Mouse (Mus musculus): ENCODE results near the gene Tmem69. TPM values are rescaled to one million over a fixed set of nuclear protein-coding genes. Genes with fewer than 3 reads are reported as not detected.

Gene Tmem69
- 38.1 and 40.9 TPM in 2 replicates for polyA plus RNA-seq (2014; fragmentation: Nextera tagmentation; extraction: Ambion mirVana)

DNA sequence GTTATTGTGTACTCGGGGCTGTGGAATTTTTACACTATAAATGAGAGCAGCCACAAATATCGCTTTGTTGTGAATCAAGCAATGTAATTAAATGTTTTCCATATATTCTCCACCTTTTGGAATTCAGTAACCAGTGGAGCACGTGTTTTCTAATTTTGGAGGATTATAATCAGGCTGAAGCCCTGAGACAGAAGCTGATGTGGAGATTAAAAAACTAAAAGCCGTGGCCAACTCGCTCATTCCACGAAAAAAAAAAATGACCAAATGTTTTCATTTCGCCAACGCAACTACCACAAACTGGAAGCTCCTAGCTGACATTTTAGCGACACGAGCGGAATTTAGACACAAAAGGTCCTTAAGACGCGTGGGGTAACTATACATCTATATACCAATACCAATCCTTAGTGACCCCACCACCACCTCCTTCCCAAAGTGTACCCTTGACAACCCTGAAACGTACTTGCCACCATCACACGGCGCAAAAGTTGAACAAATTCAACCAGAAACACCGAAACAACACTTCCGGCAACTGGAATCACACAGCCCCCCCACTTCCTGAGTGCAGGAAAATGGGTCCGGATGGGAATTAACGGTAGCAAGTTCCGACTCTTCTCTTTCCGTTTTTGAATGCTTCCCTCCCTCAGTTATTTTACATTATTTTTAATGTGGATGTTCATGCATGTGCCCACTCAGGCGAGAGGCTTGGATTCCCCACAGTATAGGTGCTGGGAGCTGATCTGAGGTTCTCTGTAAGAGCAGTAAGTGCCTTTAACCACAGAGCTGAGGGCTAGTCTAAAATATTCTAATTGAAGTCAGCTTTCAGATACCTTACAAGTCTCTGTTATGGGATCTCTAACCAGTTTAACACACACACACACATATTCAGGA is at the start of gene Tmem69:
Tmem69 (minus strand) TSS at position 524 of the 888 bp plus-strand sequence.
- no peaks in the 10 kb centered on the region for H3K9me3 ChIP-seq (ENCODE audit: control insufficient read depth, low read length)
- no peak for ATAC-seq (ENCODE audit: low FRiP score)

GRCm38 (mm10) chr4:116596978-116597881 is 41.5 kb upstream of the Tmem69 start:
- peak; percentile 94 for ATAC-seq (ENCODE audit: low FRiP score)
- no peaks in the 10 kb centered on the region for H3K9me3 ChIP-seq (ENCODE audit: control insufficient read depth, low read length)
- H3K27ac ChIP-seq (ENCODE audit: low read depth, low read length) = peak overlapping the region; percentile 48; the same call in 1 of the 2 replicates
- peak; percentile 96 for DNase-seq (ENCODE audit: low spot score, missing footprints)
- under 1% methylated on average over 50 of the region's 50 CpGs for WGBS
- H3K9ac ChIP-seq (ENCODE audit: low read length) = peak overlapping the region; percentile 75
- H3K4me3 ChIP-seq (ENCODE audit: low read depth, low read length) = peak overlapping the region; percentile 60
- H3K4me2 ChIP-seq = peak overlapping the region; percentile 87
- peaks cover 14% of the 10 kb centered on the region; the same call in 1 of the 2 replicates for H3K36me3 ChIP-seq (ENCODE audit: control insufficient read depth, insufficient read depth, low read length)
- peaks cover 15% of the 10 kb centered on the region for H3K4me1 ChIP-seq (ENCODE audit: control insufficient read depth, insufficient read depth, low read length)
- no peaks in the 10 kb centered on the region for H3K27me3 ChIP-seq (ENCODE audit: control insufficient read depth, insufficient read depth, low read length)

More for the DNA sequence above, at the start of gene Tmem69:
- Histone ChIP-seq H3K36me3 (ENCODE audit: control insufficient read depth, insufficient read depth, low read length) (peaks cover 4% of the 10 kb centered on the region; the same call in 1 of the 2 replicates), H3K4me2 (peak within 1 kb of the TSS; percentile 54), H3K9ac (ENCODE audit: low read length) (peak within 1 kb of the TSS; percentile 71), H3K27me3 (ENCODE audit: control insufficient read depth, insufficient read depth, low read length) (no peaks in the 10 kb centered on the region), H3K27ac (ENCODE audit: low read depth, low read length) (peak within 1 kb of the TSS; percentile 72), H3K4me3 (ENCODE audit: low read depth, low read length) (peak within 1 kb of the TSS; percentile 60), H3K4me1 (ENCODE audit: control insufficient read depth, insufficient read depth, low read length) (peaks cover 2% of the 10 kb centered on the region; the same call in 1 of the 2 replicates)
- peak; percentile 98 for DNase-seq (ENCODE audit: low spot score, missing footprints)
- 3% methylated on average over 23 of the region's 23 CpGs for WGBS

DNA sequence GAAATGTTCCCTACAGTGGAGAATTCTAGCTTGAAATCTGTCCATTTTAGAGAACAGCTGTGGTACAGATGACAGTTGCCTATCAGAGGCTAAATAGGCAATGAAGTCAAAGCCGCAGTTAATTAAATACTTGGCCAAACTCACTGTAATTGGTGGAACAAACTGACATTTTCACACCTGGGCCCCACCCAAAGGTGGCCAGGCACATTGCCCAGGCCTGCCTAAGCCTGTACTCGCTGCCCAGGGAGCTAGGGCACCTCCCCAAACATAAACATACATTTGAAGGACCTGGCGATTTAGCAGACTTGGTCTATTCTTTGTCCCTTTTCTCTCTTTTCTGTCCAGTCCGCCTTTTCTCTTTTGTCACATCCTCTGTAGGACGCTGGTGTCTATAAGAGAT is 40.6 kb upstream of the Tmem69 start, which contains the start of gene Ccdc17:
Ccdc17 (plus strand) TSS at position 276 of the 400 bp plus-strand sequence.
- Histone ChIP-seq H3K4me1 (ENCODE audit: control insufficient read depth, insufficient read depth, low read length) (peaks cover 15% of the 10 kb centered on the region), H3K4me2 (peak within 1 kb of the TSS; percentile 87), H3K36me3 (ENCODE audit: control insufficient read depth, insufficient read depth, low read length) (peaks cover 18% of the 10 kb centered on the region; the same call in 1 of the 2 replicates), H3K4me3 (ENCODE audit: low read depth, low read length) (peak within 1 kb of the TSS; percentile 60), H3K27ac (ENCODE audit: low read depth, low read length) (peak within 1 kb of the TSS; percentile 48; the same call in 1 of the 2 replicates), H3K9ac (ENCODE audit: low read length) (peak within 1 kb of the TSS; percentile 75), H3K27me3 (ENCODE audit: control insufficient read depth, insufficient read depth, low read length) (no peaks in the 10 kb centered on the region), H3K9me3 (ENCODE audit: control insufficient read depth, low read length) (no peaks in the 10 kb centered on the region)
- WGBS = 33% methylated on average over 5 of the region's 5 CpGs
- DNase-seq (ENCODE audit: low spot score, missing footprints) = no peak
- ATAC-seq (ENCODE audit: low FRiP score) = no peak

GRCm38 (mm10) chr4:116595793-116596192 is 40.1 kb upstream of the Tmem69 start:
- Histone ChIP-seq H3K9me3 (ENCODE audit: control insufficient read depth, low read length) (no peaks in the 10 kb centered on the region), H3K9ac (ENCODE audit: low read length) (no peak overlapping the region), H3K27me3 (ENCODE audit: control insufficient read depth, insufficient read depth, low read length) (no peaks in the 10 kb centered on the region), H3K36me3 (ENCODE audit: control insufficient read depth, insufficient read depth, low read length) (peaks cover 19% of the 10 kb centered on the region), H3K27ac (ENCODE audit: low read depth, low read length) (no peak overlapping the region), H3K4me2 (no peak overlapping the region), H3K4me3 (ENCODE audit: low read depth, low read length) (no peak overlapping the region), H3K4me1 (ENCODE audit: control insufficient read depth, insufficient read depth, low read length) (peaks cover 15% of the 10 kb centered on the region)
- ATAC-seq (ENCODE audit: low FRiP score) (no peak), DNase-seq (ENCODE audit: low spot score, missing footprints) (no peak)
- 83% methylated on average over 8 of the region's 8 CpGs for WGBS

DNA sequence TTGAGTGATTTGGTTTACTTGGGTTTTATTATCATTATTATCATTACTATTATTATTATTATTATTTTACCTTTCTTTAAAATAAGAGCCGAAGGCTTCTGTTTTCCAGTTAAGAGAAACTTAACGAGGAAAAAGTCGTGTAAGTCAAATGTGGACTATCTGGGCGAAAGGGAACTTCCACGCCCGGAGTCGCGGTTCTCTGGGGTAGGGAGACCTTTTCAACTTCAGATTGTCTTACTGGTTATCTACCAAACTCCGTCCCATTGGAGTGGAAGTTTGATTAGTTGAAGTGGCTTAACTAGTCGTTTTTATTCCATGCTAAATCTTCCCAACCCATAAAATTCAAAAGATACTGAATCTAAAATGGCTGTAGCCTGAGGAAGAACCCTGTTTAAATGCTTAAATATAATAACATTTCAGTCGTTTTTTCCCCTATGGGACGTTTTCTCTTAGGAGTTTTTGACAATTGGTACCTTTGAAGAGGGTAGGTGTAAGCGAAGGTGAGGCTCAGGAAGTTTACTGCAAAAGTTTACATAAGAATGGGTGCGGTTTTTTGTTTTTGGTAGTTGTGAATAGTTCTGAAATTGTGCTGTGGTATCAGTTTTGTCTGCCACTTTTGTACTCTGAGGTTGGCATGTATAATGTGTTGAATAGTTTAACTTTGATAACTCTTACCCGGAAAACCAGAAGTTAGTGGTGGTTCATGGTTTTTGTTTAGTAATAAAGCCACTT is 2.6 kb upstream of the Tmem69 start:
- Histone ChIP-seq H3K27me3 (ENCODE audit: control insufficient read depth, insufficient read depth, low read length) (no peaks in the 10 kb centered on the region), H3K27ac (ENCODE audit: low read depth, low read length) (0 out of 2 replicates have a peak overlapping the region, but pooled peaks have one; percentile 37), H3K36me3 (ENCODE audit: control insufficient read depth, insufficient read depth, low read length) (no peaks in the 10 kb centered on the region; the same call in 1 of the 2 replicates), H3K9me3 (ENCODE audit: control insufficient read depth, low read length) (no peaks in the 10 kb centered on the region), H3K4me3 (ENCODE audit: low read depth, low read length) (peak overlapping the region; percentile 60), H3K4me1 (ENCODE audit: control insufficient read depth, insufficient read depth, low read length) (peaks cover 2% of the 10 kb centered on the region; the same call in 1 of the 2 replicates), H3K4me2 (peak overlapping the region; percentile 54), H3K9ac (ENCODE audit: low read length) (peak overlapping the region; percentile 71)
- ATAC-seq (ENCODE audit: low FRiP score) (no peak), DNase-seq (ENCODE audit: low spot score, missing footprints) (no peak)
- WGBS = 6% methylated on average over 15 of the region's 15 CpGs

DNA sequence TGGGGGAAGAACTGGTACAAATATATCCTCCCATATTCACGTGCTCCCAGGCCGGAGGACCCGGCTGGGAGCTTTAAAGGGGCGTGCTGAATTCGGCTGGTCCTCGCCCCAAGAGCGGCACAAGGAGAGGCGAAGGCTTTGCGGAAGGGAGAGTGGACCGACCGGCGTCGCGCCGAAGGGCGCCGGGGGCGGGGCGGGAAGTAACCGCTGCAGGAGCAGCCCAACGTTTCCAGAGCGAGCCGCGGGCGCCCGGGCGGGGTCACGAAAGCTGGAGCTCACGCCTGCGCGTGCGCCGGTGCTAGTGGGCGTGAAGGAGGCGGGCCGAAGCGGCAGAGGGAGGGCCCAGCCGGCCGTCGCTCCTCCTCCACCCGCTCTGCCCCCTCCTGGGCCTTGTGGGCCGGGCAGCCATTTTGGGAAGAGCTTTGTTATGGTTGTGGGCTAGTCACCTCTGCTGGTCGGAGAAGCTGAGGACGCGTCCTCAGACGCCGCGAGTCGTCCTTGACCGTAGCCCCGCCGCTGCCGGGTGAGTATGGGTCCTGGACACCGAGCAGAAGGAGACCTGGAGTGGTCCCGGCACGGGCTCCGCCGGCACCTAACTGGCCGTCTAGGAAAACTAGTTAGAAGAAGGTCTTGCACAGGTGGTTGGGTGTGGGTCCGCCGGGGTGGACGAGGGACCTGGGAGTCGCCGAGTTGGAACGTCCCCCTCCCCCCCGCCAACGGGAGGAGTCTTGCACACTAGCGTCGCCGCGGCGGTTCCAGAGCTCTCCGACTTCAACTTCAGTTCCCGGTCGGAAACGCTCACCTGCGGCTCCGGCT is 1.8 kb upstream of the Tmem69 start, which contains the start of gene Gpbp1l1:
Gpbp1l1 (plus strand) TSS at position 353 of the 816 bp plus-strand sequence.
- no peaks in the 10 kb centered on the region for H3K9me3 ChIP-seq (ENCODE audit: control insufficient read depth, low read length)
- H3K27ac ChIP-seq (ENCODE audit: low read depth, low read length) = peak within 1 kb of the TSS; percentile 72
- H3K4me3 ChIP-seq (ENCODE audit: low read depth, low read length) = peak within 1 kb of the TSS; percentile 60
- H3K4me1 ChIP-seq (ENCODE audit: control insufficient read depth, insufficient read depth, low read length) = peaks cover 2% of the 10 kb centered on the region; the same call in 1 of the 2 replicates
- peaks cover 2% of the 10 kb centered on the region; the same call in 1 of the 2 replicates for H3K36me3 ChIP-seq (ENCODE audit: control insufficient read depth, insufficient read depth, low read length)
- ATAC-seq (ENCODE audit: low FRiP score) = peak; percentile 94
- under 1% methylated on average over 73 of the region's 78 CpGs for WGBS
- peak within 1 kb of the TSS; percentile 71 for H3K9ac ChIP-seq (ENCODE audit: low read length)
- H3K27me3 ChIP-seq (ENCODE audit: control insufficient read depth, insufficient read depth, low read length) = no peaks in the 10 kb centered on the region
- peak within 1 kb of the TSS; percentile 54 for H3K4me2 ChIP-seq
- peak; percentile 99 for DNase-seq (ENCODE audit: low spot score, missing footprints)

- Histone ChIP-seq H3K27ac (ENCODE audit: low read depth, low read length) (peak overlapping the region; percentile 72), H3K4me3 (ENCODE audit: low read depth, low read length) (peak overlapping the region; percentile 60), H3K4me2 (peak overlapping the region; percentile 54), H3K9me3 (ENCODE audit: control insufficient read depth, low read length) (no peaks in the 10 kb centered on the region), H3K9ac (ENCODE audit: low read length) (peak overlapping the region; percentile 71), H3K27me3 (ENCODE audit: control insufficient read depth, insufficient read depth, low read length) (no peaks in the 10 kb centered on the region), H3K4me1 (ENCODE audit: control insufficient read depth, insufficient read depth, low read length) (peaks cover 2% of the 10 kb centered on the region; the same call in 1 of the 2 replicates), H3K36me3 (ENCODE audit: control insufficient read depth, insufficient read depth, low read length) (peaks cover 4% of the 10 kb centered on the region; the same call in 1 of the 2 replicates)
- DNase-seq (ENCODE audit: low spot score, missing footprints) (peak; percentile 99), ATAC-seq (ENCODE audit: low FRiP score) (peak; percentile 95)
- WGBS = under 1% methylated on average over 28 of the region's 28 CpGs
These were observed 997 bp upstream of the Tmem69 start for GRCm38 (mm10) chr4:116556561-116557305.
